Mouse (Mus musculus) ES-Bruce4 (cell line): ENCODE results near the gene Hnrnph1.

Source experiments
- CTCF ChIP-seq: IDR thresholded peaks from one replicate; pipeline ENCODE4 v1.8.1; 2011; ENCODE audit warnings: low read depth, low read length
- EP300 ChIP-seq: IDR thresholded peaks from 2 replicates; pipeline ENCODE4 v1.6.1; 2011; ENCODE audit warnings: low read depth, low read length; ENCODE audit not compliant: insufficient read depth
- POLR2A ChIP-seq: IDR thresholded peaks from one replicate; pipeline ENCODE4 v1.8.1; 2011; ENCODE audit warnings: low read length; ENCODE audit not compliant: insufficient read depth

DNA sequence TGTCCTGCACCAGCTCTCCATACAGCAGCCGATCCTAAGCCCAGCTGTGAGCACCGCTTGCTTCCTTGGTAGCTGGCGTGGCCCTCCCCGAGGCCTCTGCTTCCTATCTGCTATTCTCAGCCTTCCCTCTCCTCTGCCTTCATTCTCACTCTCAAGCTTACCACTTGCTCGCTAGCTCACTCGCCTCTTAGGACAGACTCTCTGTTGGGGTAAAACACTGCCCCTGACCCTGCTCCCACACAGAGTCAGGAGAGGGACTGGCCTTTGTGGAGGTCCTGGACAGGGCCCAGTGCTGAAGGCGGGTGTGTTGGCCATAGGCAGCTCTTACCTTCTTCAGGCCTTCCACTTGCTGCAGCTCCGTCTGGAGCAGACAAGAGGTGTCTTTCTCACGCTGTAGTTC is 20.5 kb downstream of the Hnrnph1 start:
- no peak for TF ChIP-seq CTCF
- TF ChIP-seq EP300: no peak
- TF ChIP-seq POLR2A: no peak
